Mouse (Mus musculus): ENCODE data around the gene Slc39a13.
"Not testable (repeated sequence)": the region's sequence is repeated elsewhere in the genome, so short reads cannot be mapped to it uniquely, and the experiment has no call there.

GRCm38 (mm10) chr2:91111832-91112231 is 41.6 kb upstream of the Slc39a13 start:
- not testable (repeated sequence) for TF ChIP-seq CTCF (IDR thresholded peaks at IDR 0.05; ENCODE audit: insufficient read depth, low read length); POLR2A (IDR thresholded peaks at IDR 0.05; ENCODE audit: borderline replicate concordance, extremely low read depth, low read depth, low read length)

Data from lung, adult 2 months (tissue).